Mouse (Mus musculus) T-helper 1 cell (primary cell): Measurements from ENCODE around the gene Eef1a1.
"Not testable (repeated sequence)": the region's sequence is repeated elsewhere in the genome, so short reads cannot be mapped to it uniquely, and the experiment has no call there.

Experiments used
- in situ Hi-C: fragments of 300-600 bp; cut with MboI, MseI; formaldehyde crosslinking; loops from one replicate; pipeline ENCODE4 v1.15.1; 2025; ENCODE audit warnings: high pct_unique_total_duplicates

Gene Eef1a1

DNA sequence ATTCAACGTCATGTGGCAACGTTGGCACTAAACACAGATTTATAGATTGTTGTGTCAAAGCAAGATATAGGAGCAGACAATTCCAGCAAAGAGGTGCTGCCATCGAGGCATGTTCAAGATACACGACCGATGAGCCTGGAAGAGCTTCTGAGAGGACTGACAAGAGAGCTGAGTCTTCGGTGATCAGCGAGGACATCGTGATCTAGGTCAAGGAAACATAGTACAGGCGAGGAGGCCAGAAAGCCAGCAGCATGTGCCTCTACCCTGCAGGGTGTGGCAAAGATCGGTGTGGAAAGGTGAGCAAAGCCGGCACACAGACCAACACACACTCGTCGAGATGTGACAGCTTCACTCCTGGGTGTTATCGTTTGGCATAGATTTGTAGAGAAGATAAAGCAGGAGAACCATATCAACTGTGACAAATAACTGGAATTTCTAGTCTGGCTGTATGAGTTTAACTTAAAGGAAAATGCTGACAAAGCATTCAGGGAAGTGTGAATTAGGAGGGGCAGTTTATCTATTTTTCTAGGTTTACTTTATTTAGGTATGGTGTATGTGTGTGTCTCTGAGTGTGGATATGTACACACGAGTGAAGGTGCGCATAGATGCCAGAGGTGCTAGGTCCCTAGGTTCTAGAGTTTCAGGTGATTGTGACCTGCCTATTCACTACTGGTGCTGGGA is 19.3 kb upstream of the Eef1a1 start:
- in situ Hi-C loops, result no loop called here

DNA sequence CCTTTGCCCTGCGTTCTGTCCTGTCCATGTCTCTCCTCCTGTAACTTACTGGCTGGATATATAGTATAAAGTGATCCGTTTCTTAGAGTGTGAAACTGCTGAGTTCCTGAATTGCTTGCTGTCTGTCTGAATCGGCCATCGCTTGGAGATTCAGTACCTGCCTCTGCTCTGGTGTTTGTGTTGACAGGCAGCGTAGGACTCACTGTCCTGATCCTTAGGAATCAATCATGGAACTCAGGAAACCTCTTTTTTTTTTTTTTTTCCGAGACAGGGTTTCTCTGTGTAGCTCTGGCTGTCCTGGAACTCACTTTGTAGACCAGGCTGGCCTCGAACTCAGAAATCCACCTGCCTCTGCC is 17.7 kb upstream of the Eef1a1 start:
- in situ Hi-C loops, result no loop called here

DNA sequence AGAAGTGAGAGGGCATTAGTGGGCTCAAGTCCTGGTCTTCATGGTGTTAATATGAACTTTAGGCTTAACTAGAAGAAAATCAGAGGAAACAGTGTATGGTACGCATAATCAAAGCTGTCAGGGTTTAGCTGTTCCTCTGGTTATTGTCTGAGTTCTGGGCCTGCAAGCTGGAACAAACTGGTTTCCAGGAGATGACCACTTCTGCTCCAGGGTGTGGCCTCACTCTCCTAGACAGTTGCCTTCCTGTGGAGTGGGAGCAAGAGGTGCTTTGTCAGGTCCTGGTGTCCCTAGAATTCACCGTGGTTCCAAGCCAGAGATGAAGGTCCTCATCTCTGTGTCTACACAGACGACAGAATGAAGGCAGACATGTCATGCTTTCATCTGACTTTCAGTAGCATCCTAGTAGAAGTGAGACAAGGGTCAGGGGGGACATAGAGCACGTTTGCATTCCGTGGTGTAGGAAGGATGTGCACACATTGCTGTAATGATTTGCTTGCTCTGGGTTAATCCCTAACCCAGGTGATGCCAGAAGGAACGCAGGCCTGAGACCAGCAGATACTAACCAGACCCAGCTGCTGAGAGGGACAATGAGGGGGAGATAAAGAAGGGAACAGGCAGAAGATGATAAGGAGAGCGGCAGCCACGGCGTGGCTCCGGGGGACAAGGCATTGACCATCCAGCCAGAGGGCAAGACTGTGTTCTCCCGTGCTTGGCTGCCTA is 17.2 kb upstream of the Eef1a1 start:
- in situ Hi-C loops, result no loop called here

DNA sequence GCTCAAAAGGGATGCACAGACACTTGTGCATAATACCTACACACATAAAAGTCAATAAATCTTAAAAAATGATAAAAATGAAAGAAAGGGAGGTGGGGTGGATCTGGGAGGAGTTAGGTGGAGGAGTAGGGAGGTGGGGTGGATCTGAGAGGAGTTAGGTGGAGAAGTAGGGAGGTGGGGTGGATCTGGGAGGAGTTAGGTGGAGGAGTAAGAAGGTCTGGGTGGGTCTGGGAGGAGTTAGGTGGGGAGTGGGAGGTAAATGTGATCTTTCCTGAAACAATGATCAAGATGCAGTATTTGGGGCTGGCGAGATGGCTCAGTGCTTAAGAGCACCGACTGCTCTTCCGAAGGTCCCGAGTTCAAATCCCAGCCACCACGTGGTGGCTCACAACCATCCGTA is 16.3 kb upstream of the Eef1a1 start:
- in situ Hi-C loops, result no loop called here

DNA sequence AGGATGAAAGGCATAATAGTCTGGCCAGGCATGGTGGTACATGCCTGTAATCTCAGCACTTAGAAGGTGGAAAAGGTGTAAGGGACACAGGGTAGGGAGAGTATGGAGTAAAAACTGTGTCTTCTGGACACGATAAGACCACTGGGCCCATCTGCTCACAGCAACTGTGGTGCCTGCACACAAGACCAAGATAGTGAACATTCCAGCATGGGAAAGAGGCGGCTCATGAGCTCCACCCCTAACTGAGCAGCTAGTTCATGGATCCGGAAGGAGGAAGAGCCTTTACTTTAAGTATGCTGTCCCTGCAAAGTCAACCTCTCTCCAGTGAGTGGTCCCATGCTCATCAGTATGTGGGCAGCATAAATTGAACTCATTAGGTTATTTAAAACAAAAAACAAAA is 15.7 kb upstream of the Eef1a1 start:
- in situ Hi-C loops, result no loop called here

DNA sequence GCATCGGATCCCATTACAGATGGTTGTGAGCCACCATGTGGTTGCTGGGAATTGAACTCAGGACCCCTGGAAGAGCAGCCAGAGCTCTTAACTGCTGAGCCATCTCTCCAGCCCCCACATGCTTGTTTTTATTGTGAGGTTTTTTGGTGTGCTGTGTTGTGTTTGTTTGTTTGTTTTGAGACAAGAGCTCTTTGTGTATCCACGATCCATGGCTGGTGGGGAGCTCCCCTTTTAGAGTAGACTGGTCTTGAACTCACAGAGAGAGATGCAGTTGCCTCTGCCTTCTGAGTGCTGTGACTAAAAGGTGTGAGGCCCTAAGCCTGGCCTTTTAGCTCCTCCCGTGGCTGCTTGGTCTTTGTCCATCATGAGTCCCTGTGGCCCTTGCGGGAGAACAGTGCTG is 15.2 kb upstream of the Eef1a1 start:
- in situ Hi-C loops, result no loop called here

DNA sequence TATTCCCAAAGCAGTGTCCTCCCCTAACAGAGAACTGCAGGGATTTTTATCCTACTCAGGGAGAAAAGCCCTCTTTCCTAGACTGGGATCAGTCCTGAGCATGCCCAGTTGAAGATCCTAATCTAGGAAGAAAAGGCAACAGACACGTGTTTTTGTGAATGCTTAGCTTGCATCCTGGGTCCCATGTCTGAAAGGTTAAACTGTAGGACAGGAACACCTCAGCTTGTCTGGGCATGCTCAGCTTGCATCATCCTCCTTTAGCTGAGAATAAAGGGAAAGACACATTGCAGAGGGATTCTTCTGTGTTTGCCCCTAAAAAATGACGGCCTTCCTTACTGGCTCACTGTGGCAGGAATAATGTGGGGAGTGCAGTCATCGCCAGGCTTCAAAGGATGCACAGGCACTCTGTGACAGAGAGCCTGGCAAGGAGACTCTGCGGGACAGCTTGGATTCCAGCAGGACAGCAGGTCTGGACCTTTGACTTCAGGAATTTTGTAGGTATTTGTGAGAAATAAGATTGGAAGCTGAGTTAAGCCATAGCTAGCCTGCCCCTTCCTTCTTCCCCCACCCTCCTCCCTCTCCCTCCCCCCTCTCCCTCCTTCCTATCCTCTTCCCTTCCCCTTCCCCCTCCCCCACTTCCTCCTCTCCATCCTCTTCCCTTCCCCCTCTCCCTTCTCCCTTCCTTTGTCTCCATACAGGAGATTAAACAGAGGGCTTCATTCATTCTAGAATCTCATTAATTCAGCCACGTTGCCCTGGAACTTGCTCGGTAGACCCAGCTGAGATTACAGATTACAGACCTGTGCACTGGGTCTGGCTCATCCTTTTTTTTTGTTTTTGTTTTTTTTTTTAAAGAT is 14.5 kb upstream of the Eef1a1 start:
- in situ Hi-C loops, result no loop called here

DNA sequence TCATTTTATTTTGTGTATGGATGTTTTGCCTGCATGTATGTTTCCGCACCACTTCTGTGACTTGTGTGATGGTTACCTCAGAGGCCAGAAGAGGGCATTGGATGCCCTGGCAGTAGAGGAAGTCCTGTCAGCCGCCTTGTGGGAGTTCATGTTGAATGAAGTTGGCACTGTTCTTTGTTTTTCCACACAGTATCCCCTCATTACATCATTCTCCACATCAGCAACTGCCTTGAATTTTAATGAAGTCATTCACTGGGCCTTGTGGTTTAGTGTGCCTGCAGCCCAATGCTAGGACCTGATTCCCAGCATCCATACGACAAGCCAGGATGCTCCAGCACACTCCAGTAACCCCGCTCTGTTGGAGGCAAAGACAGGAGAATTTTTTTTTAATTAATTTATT is 12.3 kb upstream of the Eef1a1 start:
- in situ Hi-C loops, result no loop called here

DNA sequence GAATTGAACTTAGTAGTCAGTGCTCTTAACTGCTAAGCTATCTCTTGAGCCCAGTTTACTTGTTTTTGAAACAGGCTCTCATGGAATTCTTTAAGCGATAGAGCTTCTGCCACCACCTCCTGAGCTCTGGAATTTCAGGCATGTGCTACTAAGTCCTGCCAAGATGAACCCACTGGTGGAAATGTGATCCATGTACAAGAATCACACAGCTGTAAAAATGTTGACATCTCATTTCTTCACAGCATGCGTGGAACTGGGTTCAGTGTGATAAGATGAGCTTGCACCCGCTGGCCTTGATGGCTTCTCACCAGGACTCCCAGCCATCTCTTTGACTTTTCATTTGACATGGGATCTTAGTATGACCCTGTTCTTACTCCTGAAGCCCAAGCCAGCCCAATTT is 11.4 kb upstream of the Eef1a1 start:
- in situ Hi-C loops, result no loop called here

DNA sequence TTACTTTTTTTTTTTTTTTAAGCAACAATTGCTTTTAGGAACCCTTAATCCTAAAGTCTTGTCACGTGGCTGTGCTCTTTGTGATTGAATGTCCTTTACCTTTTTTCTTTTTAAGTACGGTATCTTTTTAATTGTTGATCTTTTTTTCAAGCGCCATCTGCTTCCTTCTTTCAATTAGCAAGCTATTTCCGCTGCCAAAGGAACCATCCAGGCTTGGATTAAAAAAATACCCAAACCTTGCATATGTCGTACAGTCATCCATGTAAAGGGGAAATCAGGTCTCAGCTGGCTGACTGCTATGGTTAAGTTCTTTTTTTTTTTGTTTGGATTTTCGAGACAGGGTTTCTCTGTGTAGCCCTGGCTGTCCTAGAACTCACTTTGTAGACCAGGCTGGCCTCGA is 4.2 kb upstream of the Eef1a1 start:
- in situ Hi-C loops, result no loop called here

DNA sequence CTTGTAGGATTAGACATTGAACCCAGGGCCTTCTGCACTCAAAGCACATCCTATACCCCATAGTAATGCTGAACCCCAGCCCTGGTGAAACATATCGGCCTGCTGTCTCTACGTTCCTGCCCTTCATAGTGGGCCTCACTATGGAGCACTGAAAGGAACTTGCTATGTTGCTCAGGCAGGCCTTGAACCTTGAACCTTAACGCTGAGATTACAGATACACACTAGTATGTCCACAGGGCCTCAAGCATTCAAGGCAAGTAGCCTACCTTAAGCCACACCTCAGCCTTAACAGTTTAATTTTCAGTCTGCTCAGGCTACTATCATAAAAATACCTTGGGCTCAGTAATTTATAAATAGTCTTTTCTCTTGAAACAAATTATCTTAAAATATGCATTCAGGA is 3.3 kb upstream of the Eef1a1 start:
- in situ Hi-C loops, result no loop called here

DNA sequence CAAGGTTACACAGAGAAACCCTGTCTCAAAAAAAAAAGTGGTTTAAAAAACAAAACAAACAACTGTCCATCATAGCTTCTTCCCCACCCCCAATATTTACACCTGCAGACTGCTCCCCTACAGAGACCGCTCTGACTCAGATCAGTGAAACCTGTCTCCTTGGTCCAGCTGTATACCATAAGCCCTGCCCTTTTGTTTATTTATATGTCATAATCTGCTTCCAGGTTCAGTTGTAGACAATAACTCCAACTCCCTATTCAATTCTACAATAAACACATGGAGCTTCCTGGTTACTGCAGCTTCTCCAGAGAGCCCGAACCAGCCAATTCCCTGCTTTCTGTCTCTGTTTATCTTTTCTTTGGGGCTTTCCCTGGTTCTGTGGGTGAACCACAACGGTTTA is 2.2 kb upstream of the Eef1a1 start:
- in situ Hi-C loops, result no loop called here

DNA sequence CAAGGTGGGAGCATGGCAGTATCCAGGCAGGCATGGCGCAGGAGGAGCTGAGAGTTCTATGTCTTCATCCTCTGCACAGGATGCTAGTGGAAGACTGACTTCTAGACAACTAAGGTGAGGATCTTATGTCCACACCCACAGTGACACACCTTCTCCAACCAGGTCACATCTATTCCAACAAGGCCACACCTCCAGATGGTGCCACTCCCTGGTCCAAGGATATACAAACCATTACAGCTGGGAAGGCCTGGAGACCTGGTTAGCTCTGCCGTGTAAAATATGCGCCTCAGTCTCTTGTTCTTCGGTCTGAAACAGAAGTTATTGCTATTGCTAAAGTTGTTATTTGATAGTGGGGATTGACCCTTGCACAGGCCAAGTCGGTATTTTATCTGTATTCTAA is 930 bp downstream of the Eef1a1 start:
- in situ Hi-C loops, result not testable (repeated sequence)

DNA sequence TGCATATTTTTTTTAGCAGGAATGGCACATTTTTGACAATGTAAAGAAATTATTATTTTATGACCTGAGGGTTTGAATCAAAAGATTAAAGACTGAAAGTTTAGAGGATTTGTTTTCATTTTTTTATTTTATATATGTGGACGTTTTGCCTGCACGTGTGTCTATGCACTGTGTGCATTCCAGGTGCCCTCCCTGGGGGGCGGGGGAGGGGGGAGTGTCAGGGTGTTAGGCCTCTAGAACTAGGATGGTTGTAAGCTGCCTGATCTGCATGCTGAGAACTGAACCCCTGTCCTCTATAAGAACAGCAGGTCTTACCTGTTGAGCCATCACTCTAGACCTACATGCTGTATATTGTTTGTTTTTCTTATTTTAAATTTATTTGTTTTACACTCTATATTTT is 4.3 kb downstream of the Eef1a1 start:
- in situ Hi-C loops, result loop anchor here (5.0 kb wide), 1 partner anchor 38 kb away; no protein-coding TSS in a partner anchor

DNA sequence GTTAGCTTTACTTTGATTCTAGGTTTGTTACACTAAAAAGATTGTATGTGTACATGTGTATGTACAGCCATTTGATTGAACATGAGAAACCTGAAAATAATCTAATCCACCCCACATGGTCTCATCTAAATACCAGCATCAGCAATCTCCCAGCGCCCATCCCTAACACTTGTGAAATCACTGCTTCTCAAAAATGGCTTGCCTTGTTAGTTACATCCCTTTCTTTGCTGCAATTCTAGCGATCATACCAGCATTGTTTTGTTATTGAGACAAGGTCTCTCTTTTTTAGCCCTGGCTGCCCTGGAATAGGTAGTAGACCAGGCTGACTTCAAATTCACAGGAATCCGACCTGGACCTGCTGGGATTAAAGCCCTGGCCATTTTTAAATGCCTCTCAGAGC is 6.6 kb downstream of the Eef1a1 start:
- in situ Hi-C loops, result loop anchor here (5.0 kb wide), 1 partner anchor 40 kb away; no protein-coding TSS in a partner anchor

DNA sequence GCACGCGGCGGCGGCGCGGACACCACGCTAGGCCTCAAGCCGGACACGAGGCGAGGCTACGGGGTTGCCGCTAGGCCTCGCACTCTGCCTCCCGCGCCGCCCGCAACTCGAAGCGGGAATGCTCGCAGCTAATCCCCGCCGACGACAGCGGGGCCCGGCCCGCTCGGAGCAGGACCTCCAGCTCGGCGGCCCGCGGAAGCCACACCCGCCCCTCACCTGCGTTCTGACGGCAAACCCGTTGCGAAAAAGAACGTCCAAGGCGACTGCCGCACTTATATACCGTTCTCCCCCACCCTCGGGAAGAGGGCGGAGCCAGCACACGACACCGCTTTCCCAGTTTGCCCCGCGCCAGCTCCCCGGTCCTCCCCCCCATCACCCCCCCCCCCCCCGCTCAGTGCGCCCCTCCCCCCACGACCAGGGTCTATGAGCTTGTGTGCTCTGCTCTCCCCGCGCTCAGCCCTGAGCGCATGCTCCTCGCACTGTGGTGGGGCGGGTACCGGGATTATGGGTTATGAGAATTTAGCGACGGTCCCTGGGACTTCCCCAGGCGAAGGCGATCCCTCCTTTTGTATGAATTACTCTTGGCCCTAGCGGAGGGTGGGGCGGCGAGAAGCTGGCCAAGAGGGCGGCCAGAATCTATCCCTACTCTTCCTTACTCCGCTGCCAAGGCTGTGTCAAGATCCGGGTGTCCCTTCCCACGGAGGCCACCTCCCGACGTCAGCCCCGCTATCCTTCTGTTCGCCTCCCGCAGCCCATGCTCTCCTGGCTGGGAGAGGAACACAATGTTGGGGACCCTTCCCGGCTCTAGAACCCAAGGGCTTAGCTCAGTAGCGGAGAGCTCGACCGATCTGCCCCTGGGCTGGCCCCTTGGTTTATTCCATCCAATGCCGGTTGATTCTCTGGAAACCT is 7.3 kb downstream of the Eef1a1 start:
- in situ Hi-C loops, result loop anchor here (5.0 kb wide), 1 partner anchor 41 kb away; no protein-coding TSS in a partner anchor

DNA sequence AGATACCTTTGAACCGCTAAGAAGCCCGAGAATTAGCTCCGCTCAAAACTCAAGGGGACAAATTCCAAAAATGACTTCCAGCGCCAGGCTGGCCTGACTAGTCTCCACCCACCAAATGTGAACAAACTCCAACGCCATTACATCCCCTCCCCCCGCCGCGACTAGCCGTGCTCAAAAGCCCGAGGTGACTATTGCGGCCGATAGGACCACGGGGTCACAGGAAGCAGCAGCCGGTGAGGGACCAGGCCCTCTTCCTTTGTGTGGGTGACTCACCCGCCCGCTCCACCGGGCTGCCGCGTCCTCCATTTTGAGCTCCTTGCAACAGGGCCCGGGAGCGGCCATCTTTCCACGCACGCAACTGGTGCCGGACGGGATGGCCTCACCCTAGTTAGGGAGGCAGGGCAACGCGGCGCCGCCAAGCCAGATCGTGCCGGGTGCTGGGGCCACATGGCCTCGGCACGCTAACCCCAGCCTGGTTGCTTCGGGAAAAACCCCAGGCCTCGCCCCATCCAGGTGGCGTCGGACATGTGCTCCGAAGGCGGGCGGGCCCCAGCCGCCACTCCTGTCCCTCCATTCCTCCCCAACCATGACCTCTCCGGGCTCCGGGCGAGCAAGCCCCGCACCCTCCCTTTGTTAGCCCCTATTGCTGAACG is 8.1 kb downstream of the Eef1a1 start:
- in situ Hi-C loops, result loop anchor here (5.0 kb wide), 1 partner anchor 41 kb away; no protein-coding TSS in a partner anchor

DNA sequence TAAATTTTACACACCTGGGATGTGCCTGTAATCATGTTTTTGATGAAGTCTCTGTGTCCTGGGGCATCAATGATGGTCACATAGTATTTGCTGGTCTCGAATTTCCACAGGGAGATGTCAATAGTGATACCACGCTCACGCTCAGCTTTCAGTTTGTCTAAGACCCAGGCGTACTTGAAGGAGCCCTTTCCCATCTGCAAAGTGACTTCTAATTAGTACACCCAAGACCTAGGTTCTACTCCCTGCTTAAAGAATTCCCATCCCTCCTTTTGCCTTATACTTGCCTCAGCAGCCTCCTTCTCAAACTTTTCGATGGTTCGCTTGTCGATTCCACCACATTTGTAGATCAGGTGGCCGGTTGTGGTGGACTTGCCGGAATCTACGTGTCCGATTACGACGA is 8.7 kb downstream of the Eef1a1 start:
- in situ Hi-C loops, result loop anchor here (5.0 kb wide), 1 partner anchor 42 kb away; no protein-coding TSS in a partner anchor

DNA sequence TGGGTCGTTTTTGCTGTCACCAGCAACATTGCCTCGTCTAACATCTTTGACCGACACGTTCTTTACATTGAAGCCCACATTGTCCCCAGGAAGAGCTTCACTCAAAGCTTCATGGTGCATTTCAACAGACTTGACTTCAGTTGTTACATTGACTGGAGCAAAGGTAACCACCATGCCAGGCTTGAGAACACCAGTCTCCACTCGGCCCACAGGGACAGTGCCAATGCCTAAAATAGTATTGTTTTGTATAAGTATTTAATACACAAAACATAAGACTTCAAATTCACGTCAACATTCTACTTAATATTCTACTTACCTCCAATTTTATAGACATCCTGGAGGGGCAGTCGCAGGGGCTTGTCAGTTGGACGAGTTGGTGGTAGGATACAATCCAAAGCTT is 9.6 kb downstream of the Eef1a1 start:
- in situ Hi-C loops, result not testable (repeated sequence)

DNA sequence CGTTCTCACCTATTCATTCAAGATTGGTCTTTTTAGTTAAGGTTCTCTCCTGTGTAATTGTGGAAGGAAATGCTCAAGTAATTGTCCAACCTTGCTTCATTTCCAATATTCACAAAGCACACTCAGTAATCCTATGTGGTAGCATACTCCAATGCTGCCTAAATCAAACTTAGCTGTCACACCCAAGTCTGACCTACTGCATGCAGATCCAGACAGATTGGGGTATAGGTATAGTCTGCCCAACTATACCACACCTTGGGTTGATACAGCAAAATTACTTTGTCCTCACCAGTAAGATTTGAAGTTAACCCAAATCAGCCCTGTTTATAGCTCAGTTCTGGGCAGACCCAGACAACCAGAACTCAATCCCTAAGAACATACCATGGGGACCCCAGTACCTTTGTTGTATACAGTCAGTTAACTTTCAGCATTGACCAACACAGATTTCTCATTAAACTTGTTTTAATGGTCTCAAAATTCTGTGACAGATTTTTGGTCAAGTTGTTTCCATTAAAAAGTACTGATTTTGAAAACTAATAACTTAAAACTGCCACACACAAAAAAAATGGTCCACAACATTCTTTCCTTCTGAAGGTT is 10.8 kb downstream of the Eef1a1 start:
- in situ Hi-C loops, result not testable (repeated sequence)
